Mouse (Mus musculus): ENCODE data around the gene Tjp2. TPM values are rescaled to one million over a fixed set of nuclear protein-coding genes. Genes with fewer than 3 reads are reported as not detected.

The Tjp2 gene
- total RNA-seq, 2 experiments from 2014 or later: 21.8 to 23.2 TPM

DNA sequence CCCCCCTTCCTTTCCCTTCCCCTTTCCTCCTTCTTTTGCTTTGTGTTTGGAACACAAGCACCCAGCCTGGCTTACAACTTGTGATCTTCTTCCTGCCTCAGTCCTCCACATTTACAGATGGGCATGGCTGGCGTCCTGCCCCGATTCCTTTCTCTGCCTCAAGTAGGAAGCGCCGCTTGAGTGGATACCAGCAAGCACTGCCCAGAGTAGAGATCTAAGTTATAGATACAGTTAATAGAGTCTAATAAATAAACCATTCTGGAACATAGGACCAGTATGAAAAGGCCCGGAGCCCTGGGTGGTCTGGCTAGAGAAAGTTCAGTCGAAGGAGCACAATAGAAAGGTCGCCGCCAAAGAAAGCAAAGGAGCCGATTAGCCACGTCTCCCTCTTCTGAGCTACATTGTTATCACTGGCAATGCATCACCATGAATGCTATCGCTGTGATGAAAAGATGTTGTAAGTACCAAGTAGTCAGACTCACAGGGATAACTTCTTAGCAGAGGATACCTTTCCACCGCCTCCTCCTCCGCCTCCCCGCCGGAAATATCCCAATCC lies 41.1 kb downstream of the Tjp2 start:
- DNase-seq (ENCODE audit: low spot score in 2 of 2): no peak

DNA sequence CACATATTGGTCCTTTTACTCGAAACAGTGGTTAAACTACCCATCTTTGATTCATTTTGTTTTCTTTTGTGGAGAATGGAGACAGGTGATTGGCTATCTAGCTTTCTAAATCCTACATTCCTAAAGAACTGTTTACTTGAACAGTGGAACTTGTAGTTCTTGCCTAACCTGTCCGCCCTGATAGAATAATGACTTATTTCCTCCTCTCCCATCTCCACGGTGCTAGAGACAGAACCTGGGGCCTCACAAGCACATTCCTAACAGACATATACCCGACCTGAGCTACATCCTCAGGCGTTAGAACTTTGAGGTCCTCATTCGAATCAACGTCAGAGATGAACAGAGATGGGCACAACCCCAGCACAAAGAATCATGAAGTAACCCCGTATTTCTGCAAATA lies 44.4 kb downstream of the Tjp2 start:
- no peak for DNase-seq (ENCODE audit: low spot score in 2 of 2)

DNA sequence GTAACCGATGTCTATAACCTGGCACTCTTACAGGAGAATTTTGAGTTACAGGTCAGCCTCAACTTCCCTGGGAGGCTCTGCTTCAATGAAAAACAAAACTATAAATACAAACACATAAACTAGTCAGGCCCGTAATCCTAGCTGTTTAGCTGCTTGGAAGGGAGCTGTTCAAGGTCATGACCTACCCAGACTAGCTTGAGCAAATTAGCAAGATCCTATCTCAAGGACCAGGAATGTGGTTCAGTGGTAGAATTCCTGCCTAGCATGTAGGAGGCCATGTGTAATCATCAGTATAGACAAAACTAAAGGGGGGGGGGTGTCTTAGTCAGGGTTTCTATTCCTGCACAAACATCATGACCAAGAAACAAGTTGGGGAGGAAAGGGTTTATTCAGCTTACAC lies 46.7 kb downstream of the Tjp2 start:
- no peak for DNase-seq (ENCODE audit: low spot score in 2 of 2)

DNA sequence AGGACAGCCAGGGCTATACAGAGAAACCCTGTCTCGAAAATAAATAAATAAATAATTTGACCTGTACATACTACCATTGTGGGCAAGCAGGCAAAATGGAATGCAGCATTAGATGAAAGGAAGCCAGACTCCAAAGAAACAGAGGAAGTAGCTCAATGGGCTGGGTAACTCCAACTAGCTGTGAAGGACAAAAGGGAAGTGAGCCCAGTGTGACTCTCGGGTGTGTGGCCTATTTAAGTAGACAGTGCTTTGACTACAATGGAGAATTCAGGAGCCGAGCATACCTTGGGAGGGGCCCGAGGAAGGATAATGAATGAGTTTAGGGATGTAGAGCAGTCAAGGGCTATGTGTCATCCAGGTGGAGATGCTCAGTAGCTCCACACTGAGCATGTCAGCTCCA lies 48.1 kb downstream of the Tjp2 start:
- DNase-seq (ENCODE audit: low spot score in 2 of 2): no peak

DNA sequence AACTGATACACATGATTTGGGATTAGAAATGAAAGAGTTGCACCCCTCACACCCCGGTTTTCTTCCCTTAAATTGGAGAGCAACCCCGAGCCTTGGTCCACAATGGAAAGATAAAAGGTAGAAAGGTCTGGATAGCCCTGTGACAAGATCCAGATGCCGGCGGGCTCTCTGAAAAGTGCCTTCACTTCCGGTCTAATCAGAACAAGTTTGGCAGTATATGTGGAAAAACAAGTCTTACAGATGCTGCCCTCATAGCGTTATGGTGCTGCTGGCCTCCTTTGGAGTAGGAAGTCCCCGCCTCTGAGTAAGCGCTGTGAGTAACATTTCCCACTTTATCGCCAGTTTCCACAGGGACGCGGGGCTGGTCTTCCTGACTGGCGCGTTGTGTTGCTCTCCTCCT lies 49.9 kb downstream of the Tjp2 start:
- DNase-seq (ENCODE audit: low spot score in 2 of 2): no peak

DNA sequence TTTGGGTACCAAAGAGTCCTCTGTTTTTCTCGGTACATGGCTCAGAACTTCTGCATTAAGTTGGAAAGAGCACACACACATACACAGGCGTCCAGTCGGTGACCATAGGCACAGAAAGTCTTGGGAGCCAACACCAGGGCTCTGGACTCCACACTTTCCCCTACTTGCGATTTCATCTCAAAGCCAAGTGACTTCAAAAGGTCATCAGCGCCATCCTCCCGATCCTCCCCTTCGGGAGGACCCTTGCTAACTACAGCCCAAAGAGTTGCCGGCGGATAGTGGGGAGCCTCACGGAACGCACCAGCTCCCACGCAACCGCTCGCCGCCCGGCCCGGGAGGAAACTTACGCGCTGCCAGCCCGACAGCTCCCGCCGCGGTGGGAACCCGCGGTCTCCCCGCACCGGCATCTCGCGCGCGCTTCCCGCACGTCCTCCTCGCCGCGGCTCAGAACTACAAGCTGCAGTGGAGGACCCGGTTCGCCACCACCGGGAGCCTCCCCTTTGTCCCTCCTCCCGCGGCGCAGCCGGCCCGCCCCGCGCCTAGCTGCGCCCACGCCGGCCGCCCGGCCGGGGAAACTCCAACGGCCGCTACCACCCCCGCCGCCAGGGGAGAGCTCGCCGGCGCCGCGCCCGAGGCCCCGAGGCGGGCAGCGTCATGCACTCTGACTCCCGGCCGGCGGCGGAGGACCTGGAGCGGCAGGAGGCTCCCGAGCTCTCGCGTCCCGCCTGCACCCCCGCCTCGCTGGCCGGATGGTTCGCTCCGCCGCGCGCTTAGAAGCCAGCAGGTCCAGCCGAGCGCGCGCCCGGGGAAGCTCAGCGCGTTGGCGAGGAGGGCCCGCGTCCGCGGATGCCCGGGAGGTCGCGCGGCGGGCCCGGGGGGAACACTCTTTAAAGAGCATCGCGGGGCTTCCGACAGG lies 51.0 kb downstream of the Tjp2 start:
- peak; percentile 86 to 92 for DNase-seq (ENCODE audit: low spot score in 2 of 2)

DNA sequence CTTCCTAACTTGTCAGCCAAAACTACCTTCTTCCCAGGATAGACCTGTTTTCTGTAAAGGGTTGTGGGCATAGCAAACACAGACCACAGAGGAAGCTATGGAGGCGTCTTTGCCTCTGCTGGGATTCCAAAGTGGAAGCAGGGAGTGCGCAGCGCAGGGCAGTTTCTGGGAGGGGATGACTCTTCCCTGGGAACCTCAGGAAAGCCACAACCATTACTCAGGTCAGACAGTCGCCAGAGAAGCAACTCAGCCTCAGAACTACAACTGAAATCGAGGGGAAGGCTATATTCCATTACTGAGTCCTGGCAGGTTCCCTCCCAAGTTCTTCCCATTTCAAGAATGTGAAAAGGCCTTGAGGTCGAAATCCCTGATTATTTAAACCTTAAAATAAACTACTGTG lies 51.8 kb downstream of the Tjp2 start:
- no peak for DNase-seq (ENCODE audit: low spot score in 2 of 2)

DNA sequence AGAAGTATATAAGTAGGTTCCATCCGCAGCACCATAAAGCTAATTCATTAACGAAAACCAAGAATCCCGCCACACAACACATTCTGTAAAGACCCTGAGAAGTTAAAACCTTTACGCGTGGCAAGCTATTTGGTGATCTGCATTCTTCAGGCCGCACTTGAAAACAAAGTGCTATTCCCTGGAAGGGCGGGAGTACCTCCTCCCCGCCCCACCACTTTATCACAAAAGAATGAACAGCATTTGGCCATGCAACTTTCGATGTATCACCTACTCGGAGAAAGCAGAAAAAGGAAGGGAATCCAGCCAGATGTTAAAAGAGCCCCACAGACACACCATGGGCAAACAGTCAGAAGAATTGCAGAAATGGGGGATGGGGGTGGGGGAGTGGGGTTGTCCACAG lies 56.3 kb downstream of the Tjp2 start:
- DNase-seq (ENCODE audit: low spot score in 2 of 2): no peak

DNA sequence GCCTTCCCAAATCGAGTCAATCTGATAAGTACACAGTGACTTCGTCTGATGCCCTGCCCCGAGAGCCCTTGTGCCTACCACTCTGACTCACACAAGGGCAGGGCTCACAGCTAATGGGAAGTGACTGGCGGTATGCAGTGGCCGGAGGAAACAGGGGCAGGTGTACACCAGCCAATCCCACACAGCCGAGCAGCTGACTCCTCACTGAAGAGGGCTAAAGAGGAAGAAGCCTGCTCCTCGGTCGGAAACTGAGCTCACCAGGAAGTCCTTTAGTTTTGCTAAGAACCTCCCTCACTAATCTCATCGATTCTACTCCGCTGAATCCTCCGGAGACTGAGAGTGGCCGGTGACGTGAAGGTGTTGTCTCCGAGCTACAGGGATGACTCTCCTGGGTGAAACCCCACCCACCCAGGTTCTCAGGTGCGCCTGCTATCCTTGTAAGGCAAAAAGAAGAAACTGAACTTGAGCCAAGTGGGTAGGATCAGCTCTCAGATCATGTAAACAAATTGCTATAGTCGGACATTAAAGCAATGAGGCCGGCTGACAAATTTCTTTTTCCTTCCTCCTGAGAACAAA lies 58.2 kb downstream of the Tjp2 start:
- no peak for DNase-seq (ENCODE audit: low spot score in 2 of 2)

DNA sequence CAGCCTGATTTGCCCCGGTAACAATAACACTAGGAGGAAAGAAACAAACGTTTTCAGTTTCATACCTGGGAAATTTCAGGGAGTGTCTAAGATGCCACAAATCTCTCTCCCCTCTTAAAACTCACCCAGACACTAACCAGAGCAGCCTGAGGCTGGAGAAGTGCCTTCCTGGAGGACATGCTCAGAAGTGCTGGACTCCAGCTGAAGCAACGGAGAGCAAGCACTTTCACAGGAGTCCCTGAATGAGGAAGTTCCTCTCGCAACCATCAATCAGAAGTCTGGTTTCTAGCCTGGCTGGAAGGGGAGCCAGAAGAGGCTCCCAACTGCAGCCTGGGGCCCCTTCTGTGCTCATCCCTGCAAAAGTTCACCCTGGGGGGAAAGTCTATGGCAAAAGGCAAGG lies 60.9 kb downstream of the Tjp2 start:
- no peak for DNase-seq (ENCODE audit: low spot score in 2 of 2)

DNA sequence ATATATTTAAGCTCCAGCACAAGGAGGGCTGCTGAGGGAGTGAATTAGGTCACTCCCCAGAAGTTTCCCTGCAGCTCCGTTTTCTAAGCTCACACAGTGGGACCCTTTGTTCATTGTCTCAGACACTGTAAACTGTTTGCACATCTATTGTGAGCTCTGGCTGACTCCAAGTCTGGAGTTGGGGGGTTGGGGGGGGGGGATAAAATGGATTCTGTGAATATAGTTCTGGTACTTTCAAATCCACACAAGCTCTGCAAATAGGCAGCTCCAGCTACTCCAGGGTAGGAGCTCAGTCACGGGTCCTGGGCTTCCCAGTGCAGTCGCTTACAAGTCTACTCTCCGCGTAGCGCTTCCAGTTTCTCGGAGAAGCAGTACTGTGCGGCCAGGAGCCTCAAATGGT lies 64.4 kb downstream of the Tjp2 start:
- no peak for DNase-seq (ENCODE audit: low spot score in 2 of 2)

DNA sequence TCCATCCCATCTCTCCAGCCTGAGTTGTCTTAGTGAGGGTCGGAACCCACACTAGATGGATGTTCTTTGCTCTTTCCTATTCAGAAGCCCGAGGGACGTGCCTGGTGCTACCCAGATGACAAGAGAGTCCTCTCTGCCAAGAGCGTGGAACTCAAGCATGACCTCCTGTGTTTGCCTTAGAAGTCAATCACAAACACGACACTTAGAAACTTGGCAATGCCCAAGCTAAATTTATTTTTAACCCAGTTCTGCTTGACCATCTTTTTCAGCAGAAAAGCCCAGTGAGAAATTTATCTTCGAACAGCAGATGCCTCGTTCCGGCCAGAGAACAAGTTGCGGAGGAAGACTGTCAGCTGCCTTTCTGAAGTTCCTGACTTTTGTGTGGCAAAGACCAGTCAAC lies 65.1 kb downstream of the Tjp2 start:
- DNase-seq (ENCODE audit: low spot score in 2 of 2): no peak

DNA sequence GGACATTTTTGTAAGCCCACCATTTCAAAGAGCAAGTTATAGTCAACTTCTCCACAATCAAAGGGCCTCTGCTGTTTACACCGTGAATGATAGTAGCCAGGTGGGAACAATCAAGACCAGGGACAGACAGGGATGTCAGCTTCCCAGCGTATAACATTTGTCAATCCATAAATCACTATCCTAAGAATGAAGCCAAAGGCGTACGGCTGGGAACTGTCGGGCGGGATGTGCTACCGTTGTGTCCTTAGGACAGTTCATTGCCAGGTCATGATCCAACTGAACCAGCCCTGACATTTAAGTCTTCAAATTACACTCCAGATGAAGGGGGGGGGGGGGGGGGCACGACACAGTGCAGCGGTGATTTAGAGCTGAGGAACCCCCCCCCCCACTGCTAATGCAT lies 65.5 kb downstream of the Tjp2 start:
- no peak for DNase-seq (ENCODE audit: low spot score in 2 of 2)

DNA sequence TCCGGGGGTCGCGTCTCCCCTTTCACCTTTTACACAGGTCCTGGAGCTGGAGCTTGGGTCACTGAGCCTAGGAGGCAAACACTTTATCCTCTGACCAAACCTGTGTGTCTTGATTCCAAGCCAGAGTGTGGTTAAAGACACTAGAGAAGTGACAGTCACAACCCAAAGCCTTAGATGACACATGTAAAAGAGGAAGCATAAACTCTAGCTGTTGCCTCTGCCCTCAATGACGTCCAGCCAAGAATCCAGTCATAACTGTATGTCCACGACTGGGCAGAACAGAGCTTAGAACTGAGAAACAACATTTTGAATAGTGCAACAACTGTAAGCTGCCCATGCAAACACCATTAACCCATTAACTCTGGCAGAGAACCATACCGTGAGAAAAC lies 68.8 kb downstream of the Tjp2 start:
- no peak for DNase-seq (ENCODE audit: low spot score in 2 of 2)

DNA sequence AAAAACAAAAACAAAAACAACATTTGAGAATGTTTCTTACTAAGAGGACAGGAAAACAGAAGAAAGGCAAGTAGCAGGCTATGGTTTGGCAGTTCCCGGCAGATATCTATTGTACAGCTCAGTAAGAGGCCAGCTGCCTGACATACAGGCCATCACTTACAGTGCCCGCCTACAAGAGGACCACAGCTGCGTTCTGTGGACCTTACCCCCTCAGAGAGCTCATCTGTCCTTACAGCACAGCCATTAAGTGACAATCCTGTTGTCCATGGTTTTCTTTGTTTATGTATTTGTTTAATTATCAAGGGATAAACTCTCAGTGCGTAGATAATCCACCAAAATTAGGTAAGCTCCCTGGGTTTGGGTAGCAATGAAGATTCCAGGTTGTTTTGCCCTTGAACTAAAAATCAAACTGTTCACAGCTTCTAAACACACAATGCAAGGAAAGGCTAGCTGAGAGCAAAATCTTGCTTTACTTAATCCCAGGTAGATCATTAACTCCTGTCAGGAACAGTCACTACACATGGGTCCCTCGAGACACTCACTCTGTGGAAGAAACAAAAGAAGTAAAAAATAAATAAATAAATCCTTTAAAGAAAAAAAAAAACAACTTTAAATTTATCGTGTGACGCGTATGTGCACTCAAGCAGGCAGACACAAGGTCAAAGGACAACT lies 69.3 kb downstream of the Tjp2 start:
- DNase-seq (ENCODE audit: low spot score in 2 of 2): no peak

DNA sequence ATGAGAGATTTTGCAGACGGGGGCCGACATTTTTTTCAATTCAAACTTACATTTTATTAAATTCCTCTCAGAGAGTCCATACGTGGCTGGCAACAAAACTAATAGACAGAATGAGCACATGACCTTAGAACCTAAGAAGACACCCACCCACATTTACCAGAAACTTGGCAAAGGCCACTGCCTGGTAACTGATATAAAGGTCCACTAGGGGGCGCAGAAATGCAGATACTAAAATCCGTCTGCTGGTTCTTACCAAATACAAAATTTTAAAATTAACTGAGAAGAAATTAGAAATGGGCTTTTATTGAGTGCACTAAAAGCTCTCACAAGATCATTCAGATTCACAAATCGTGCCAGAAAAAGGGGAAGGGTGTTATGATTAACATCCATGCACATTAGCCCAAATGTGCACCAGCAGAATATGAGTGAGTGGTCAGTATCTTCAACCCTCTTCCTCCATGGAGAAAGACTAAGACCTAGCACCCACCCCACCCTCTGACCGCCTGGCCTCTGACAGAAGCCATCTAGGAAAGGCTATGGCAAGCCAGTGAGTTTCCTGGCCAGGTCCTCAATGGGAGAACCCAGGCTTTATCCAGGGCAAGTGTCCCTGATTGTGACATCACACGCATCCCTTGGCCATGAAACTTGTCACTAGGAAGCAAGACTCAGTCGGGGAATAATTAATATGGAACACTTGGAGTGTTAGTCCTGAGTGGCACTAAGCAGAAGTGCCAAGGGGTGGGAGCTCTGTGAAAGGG lies 71.4 kb downstream of the Tjp2 start:
- peak; percentile 43 to 82 for DNase-seq (ENCODE audit: low spot score in 2 of 2)

DNA sequence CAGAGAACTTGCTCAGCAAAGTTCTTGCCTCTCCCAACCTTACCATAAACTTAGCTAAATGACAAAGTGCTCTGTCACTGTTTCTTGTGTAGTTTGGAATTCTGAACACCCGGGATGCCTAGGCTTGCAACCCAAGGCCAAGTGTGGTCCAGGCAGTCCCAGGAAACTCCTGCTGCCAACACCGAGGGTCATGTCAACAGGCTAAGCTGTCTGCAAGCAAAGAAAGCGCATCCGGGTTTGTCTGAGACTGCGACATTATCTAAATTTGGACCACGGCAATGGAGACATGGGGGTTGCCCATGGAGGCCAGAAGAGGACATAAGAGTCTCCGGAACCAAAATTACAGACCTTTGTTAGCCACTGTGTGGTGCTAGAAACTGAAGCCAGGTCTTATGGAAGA lies 80.8 kb downstream of the Tjp2 start:
- DNase-seq (ENCODE audit: low spot score in 2 of 2): no peak

DNA sequence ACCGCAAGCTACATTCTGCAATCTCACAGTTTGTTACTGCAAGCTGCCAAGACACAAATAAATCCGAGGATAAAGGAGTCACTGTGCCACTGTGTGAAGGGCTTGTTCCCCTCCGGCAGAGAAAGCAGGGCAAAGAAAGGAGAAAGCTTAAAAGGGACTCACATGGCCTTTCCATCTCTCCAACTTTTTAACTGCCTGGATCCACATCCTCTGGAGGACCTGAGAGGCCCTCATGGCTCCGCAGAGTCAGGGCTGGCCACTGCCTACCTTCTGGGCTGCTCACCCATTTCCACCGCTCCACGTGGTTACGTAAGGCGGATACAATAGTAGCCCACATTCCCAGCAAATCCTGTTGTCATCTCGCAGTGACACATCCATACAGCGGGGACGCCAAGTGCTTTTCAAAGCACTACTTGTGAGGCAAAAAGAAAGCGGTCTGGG lies 82.2 kb downstream of the Tjp2 start:
- DNase-seq (ENCODE audit: low spot score in 2 of 2): peak; percentile 43 to 79

DNA sequence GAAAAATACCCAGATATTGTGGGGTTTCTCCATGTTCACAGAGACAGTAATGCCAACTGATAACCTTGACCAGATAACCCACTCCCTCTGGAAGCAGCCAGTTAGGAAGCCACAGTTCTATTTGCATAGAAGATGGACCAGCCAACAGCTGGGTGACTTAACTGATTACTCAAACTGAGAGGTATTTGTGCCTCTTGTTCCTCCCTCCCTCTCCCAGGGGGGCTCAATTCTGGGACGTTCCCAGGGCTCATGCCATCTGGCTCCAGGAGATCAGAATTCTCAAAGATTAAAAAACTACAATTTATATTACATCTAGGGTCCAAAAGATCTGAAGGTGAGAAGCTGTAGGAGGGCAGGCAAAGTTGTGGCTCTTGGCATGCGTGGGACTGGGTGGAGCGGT lies 84.5 kb downstream of the Tjp2 start:
- no peak for DNase-seq (ENCODE audit: low spot score in 2 of 2)

DNA sequence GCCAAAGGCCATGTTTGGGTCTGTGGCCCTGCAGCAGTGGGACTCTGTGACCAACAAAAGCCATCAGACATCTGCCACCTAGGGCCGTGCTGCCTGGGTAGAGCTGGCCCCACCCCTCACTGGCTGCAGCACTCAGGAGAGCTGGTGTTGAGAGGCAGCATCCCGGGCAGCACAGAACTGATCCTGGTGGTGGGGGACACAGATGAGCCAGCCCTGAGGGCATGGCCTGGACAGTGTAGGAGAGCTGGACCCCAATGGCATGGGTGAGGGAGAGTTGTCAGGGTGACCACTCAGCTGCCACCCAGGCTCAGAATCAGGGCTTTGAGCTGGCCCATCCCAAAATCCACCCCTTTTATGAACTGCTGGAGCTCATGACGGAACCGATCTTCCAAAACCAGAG lies 87.4 kb downstream of the Tjp2 start:
- DNase-seq (ENCODE audit: low spot score in 2 of 2): no peak

DNA sequence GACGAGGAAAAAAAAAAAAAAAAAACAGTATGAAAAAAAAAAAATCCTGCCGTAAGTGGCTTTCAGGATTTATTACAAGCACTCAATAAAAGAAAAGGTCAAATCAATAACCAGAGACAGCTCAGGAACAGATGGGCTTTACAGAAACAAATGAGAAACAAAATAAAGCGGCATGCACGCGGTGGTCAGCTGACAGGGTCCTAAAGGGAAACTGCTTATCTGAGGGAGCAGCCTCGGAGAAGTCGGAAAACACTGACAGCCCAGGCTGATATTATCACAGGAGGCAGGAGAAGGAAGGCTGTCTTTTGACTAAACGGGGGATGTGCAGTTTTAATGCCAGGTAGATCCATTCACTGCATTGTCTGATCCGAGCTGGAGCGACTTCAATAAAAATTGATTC lies 89.8 kb downstream of the Tjp2 start:
- DNase-seq (ENCODE audit: low spot score in 2 of 2): peak in 1 of 2 experiments; percentile 12

All from layer of hippocampus, adult 18-20 months (tissue).